Mouse (Mus musculus) adrenal gland, postnatal 25 days (tissue): ENCODE measurements around the gene Lclat1. TPM values are rescaled to one million over a fixed set of nuclear protein-coding genes. Genes with fewer than 3 reads are reported as not detected.
"Not testable (repeated sequence)": the region's sequence is repeated elsewhere in the genome, so short reads cannot be mapped to it uniquely, and the experiment has no call there.

Experiments
- DNase-seq: peaks from one replicate; pipeline ENCODE4 v3.0.0; 2021; ENCODE audit warnings: mixed read lengths
- total RNA-seq: library from RNA; stranded (reverse); gene quantifications from 2 replicates; pipeline ENCODE4 v1.2.3, GENCODE M21; 2021

Gene Lclat1
- total RNA-seq, 1 experiment from 2014 or later: 43.9 TPM

- no peak for DNase-seq
Observed at GRCm38 (mm10) chr17:73138217-73138616, 30.4 kb downstream of the Lclat1 start.

DNA sequence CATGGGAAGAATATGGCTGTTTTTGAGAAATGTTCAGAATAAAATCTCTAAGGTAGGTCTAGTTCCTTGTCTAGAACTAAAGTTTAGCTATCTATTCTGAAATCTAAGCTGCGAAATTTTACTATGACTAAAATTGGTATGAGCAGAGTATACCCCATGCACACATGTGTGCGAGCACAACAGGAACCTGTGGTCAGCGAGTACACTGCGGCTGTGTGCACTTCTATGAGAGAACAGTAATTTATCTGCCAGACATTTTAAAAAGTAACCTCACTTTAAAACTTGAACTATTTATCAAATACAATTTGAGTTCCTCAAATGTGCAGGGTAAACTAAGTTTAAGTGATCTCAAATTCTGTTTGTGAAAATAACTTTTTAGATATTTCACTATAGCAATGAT lies 34.2 kb downstream of the Lclat1 start:
- DNase-seq: no peak

DNA sequence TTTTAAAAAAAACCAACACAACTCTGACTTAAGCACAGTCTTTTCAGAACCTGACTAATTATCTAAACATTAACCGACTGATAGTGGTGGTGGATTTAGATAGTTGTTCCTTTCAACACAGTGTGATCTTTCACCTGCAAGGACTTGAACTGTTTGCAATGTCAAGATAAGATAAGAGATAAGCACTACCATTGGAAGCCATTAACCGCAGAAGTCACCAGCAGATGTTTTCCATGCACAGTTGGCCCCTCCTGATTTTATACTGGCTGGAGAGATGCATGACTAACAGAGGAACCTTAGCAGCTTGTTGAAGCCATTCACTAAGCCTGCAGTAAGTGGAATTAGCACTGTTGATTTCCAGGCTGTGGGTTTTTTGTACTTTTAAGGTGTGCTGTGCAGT lies 34.7 kb downstream of the Lclat1 start:
- no peak for DNase-seq

GRCm38 (mm10) chr17:73145426-73145825 lies 37.6 kb downstream of the Lclat1 start:
- no peak for DNase-seq

- no peak for DNase-seq
Observed at GRCm38 (mm10) chr17:73148607-73149006, 40.8 kb downstream of the Lclat1 start.

DNA sequence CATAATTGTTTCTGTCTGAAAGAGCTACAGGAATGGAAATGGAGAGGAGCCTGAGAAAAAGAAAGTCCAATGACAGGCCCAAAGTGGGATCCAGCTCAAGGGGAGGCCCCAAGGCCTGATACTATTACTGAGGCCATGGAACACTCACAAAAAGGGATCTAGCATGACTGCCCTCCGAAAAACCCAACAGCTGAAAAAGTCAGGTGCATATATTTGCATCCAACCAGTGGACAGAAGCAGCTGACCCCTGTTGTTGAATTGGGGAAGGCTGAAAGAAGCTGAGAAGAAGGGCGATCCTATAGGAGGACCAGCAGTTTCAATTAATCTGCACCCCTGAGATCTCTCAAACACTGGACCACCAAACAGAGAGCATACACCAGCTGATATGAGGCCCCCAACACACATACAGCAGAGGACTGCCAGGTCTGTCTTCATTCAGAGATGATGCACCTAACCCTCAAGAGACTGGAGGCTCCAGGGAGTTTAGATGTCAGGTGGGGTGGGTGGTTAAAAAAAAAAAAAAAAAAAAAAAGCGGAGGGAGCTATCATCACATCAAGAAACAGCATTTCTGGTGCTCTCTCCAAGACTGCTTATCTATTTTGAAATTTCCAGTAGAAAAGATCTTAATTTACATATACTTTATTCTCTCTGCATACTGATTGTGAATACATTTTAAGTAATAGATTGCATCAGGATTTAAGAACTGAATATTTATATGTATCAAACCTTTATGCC lies 45.2 kb downstream of the Lclat1 start:
- not testable (repeated sequence) for DNase-seq

DNA sequence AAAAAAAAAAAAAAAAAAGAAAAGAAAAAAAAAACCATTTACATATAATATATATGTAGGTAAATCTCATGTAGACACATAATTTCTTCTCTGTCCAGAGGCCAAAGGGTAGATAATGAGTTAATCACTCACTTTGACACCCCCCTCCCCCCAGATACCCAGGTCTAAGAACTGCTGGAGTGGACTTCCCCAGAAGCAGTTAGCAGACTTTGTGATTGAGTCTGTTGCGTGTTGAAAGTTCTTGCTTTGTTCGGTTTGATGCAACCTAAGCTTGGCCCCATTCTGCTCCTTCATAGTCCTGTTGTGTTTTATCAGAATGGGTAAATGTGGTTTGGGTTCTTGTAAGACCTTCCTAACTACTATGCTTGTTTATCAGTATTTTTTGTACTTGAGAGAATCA lies 45.9 kb downstream of the Lclat1 start:
- no peak for DNase-seq

GRCm38 (mm10) chr17:73156606-73157005 lies 48.8 kb downstream of the Lclat1 start:
- no peak for DNase-seq

DNA sequence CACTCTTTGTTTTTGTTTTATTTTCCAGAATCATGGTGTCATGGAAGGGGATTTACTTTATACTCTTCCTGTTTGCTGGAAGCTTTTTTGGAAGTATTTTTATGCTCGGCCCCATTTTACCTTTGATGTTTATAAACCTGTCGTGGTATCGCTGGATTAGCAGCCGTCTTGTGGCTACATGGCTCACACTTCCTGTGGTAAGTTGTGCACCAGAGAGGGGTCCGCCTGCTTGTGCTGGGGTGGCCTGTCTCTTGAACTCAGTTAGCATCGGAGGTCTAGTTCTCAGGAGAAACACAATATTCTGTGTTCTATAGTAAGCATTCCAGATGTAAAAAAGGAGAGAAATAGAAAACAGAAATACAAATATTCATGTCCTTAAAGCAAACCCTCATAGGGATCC lies 54.0 kb downstream of the Lclat1 start:
- DNase-seq: no peak

DNA sequence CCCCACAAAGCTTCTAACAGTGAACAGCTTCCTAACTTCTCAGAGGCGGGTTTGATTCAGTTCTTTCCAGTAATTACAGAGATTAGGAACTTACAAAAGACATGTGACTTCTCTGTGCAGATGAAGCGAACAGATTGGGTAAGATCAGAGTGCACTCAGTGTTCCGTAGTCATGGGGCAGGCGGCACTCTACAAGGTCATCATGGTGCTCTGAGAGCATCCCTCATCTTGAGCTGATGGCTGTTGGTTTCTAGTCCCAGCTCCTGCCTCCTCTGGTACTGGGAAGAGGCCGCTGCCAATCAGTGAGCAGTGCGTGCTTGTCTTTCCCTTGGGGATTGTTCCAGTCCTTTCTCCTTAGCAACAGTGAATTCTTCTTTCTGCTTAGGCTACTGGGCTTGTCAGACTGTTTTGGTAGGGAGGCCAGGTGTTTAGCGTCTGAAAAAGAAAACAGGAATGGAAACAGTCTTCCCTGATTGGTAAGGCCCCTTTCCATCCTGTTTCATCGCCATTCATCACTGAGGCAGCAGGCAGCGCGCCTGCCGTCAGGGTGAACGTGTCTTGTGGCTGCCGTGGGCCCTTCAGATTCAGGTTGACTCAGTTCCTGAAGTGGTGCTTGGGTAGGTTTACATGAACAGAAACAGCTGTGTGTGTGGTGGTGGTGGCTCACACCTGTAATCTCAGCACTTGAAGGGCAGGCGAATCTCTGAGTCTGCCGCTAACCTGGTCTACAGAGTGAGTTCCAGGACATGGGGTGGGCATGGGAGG lies 54.8 kb downstream of the Lclat1 start:
- no peak for DNase-seq

DNA sequence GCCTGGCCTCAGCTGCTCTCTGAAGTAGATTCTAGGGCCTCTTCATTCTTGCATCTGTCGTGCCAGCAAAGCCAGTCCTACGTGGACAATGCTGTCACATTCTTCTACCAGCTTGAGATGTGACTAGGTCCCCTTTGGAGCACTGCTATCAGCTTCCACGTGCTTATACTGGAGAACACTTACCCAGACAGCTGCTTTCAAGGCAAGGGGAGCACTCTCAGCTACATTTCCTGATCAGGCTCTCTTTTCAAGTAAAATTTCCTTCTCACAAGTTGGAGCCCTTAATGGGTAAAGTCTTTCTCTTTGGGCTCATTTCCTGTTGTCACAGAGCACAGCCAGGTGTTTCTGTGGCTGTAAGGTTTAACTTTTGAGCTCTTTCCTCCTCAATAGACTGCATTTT lies 55.8 kb downstream of the Lclat1 start:
- no peak for DNase-seq

GRCm38 (mm10) chr17:73164121-73164520 lies 56.3 kb downstream of the Lclat1 start:
- no peak for DNase-seq

- no peak for DNase-seq
Observed at GRCm38 (mm10) chr17:73169461-73169860, 61.7 kb downstream of the Lclat1 start.

DNA sequence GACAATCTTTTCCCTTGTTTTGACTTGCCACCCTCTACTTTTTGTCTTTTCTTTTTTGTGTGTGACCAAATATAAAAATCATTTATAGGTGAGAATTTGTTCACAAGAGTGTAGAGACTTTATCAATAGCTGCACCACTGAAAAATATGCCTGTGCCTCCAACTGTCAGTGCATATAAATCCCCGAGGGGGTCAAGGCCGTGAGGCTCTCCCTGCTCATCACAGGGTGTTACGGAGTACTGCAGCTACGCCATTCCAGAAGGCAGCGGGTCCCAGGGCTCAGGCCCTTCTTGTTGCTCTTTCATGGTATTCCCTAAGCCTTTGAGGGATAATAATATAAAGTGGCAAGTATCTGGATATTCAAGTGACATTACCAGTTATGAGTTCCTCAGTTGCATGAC lies 62.4 kb downstream of the Lclat1 start:
- DNase-seq: peak; percentile 15

DNA sequence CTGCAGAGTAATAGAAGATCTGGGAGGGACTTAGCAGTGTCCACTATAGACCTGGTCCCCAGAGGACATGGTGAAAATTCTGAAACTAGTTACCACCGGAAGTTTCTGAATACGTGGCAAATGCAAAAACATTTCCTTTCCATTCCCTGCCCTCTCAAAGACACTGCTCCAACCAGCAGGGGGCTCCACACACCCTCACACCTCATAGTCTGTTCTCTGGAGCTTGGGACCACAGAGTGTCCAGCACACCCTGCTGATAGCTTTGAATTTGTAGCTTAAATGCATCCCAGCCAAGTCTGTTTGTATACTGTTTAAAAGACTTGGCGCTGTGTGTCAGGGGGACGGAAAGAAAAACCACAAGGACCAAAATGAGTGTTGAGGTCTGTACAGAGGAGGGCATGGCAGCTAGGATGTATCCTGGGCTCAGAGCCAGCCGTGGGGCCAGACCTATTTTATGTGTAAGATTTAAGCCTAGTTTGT lies 66.3 kb downstream of the Lclat1 start:
- DNase-seq: peak; percentile 72

- no peak for DNase-seq
Observed at GRCm38 (mm10) chr17:73175720-73176119, 67.9 kb downstream of the Lclat1 start.

DNA sequence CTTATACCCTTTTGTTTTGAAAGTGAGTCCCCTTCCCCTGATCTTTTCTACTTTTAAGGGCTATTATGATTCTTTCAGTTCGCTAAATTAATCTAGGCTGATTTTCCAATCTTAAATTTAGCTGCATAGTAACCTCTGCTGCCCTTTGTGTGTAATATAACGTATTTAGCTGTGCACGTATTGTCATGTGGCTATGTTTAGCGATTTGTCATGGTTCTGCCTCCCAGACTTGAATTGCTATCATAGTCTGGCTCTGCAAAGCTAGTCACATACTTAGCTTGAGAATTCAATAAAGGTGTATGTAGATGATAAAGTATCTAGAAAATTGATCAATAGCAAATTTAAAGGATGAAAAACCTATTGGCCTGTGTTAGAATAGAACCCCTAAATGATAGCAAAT lies 69.3 kb downstream of the Lclat1 start:
- DNase-seq: no peak

GRCm38 (mm10) chr17:73186929-73187328 lies 79.1 kb downstream of the Lclat1 start:
- DNase-seq: no peak

DNA sequence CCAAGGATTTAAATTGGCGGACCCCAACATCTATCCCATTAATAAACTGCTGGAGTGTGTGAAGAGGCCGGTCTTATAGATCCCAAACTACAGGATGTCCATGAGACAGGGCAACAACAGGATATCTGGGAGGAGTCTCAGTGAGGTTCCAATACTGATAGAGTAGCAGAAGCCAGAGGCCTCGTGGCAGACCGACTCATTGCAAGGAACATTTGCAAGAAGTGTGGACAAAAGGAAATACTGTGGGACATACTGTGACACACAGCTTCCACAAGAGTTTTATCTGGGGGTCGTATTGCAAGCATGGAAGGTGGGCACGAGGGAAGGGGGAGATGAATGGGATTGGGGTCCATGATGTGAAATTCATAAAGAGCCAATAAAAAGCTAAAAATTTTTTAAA lies 86.4 kb downstream of the Lclat1 start:
- DNase-seq: no peak

DNA sequence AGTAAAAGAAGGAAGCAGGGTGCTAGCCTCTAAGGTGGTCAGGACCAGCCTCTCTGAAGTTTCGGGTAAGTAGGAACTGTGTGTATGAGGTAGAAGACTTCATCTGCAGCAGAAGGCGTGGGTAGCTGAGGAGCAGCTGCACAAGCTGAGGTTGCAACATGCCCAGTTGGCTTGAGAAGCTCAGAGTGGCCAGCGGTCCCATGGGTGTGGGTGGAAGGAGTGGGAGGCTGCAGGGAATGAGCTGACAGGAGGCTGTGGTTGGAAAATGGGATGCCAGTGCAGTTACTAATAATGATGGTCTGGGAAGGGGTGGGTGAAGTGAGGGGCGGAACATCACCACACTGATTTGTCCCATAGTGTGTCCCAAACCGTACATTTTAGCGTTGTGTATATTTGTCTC lies 86.8 kb downstream of the Lclat1 start:
- DNase-seq: peak; percentile 12

- DNase-seq: no peak
Observed at GRCm38 (mm10) chr17:73195074-73195723, 87.4 kb downstream of the Lclat1 start.

DNA sequence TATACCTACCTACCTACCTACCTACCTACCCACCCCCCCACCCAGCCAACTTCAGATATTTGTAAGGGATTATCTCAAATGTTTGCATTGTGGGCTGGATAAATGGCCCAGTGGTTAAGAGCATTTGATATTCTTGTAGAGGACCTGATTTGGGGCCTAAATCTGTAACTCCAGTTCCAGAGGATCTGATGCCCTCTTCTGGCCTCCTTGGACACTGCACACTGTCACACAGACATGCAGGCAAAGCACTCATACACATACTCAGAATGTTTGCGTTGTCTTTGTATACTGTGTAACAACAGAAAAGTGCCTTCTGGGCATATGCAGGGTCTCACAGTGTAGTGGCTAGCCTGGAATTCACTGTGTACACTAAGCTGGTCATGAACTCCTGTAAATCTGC lies 88.4 kb downstream of the Lclat1 start:
- peak; percentile 17 for DNase-seq

- no peak for DNase-seq
Observed at GRCm38 (mm10) chr17:73197724-73198123, 89.9 kb downstream of the Lclat1 start.
